Mouse (Mus musculus) megakaryocyte, embryonic 14.5 days (primary cell): Measurements from ENCODE around the gene Map4k3.

Source experiments
- FLI1 ChIP-seq: IDR thresholded peaks from 2 replicates; pipeline ENCODE4 v1.6.1; 2012; ENCODE audit warnings: low read length, inconsistent platforms, mixed read lengths
- GATA1 ChIP-seq: IDR thresholded peaks from 3 replicates; pipeline ENCODE4 v1.6.1; 2012; ENCODE audit warnings: mixed read lengths, low read length, inconsistent platforms, borderline replicate concordance

- TF ChIP-seq GATA1 (no peak), FLI1 (no peak)
These were observed 75.5 kb downstream of the Map4k3 start for GRCm38 (mm10) chr17:80652740-80653139.
